Mouse (Mus musculus): ENCODE data around the gene Neurl1a.
A peak's percentile ranks its signal among the peaks of the same experiment; 100 is the strongest.
"Not testable (repeated sequence)": the region's sequence is repeated elsewhere in the genome, so short reads cannot be mapped to it uniquely, and the experiment has no call there.

Gene Neurl1a

DNA sequence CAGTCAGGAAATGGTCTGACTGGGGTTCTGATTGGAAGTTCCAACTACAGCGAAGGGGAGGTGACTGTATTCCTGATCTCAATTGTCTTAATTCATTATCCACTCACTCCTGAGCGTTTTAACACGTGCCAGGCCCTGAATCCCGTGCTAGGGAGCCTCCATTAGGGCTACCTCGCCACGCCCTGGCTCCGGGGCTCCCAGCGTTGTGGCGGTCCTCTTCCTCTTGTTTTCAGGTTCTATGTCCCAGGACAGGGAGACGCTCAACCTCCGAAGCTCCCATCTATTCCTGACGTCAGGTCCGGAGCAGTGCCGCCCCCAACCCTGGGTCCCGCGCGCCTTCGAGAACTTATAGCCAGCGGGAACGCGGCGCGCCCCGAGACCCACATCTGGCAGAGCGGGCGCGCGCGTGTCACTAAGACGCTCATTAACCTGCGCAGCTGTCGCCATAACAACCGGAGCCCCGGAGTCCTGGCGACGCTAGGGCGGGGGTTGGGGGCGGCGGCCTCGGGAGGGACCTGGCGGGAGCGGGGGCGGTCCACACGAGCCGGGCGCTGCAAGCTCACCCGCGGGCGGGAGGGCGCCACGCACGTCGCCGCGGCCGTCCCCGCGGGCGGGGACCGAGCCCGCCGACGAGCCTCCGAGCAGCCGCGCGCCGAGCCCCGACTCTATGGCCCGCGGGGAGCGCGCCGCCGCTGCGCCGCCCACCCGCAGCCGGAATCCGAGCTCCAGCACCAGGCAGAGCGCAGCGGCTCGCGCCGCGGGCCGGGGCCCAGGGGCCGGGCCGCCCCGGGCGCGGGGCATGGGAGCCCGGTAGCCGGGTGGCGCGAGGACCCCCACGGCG, at the start of gene Neurl1a:
Gene Neurl1a, plus strand, starts transcription at position 390 of the 841 bp plus-strand sequence.
- DNase-seq (ENCODE audit: low spot score) = no peak

- DNase-seq (ENCODE audit: low spot score) = no peak
These were observed 49.8 kb upstream of the Neurl1a start for GRCm38 (mm10) chr19:47128835-47129234.

DNA sequence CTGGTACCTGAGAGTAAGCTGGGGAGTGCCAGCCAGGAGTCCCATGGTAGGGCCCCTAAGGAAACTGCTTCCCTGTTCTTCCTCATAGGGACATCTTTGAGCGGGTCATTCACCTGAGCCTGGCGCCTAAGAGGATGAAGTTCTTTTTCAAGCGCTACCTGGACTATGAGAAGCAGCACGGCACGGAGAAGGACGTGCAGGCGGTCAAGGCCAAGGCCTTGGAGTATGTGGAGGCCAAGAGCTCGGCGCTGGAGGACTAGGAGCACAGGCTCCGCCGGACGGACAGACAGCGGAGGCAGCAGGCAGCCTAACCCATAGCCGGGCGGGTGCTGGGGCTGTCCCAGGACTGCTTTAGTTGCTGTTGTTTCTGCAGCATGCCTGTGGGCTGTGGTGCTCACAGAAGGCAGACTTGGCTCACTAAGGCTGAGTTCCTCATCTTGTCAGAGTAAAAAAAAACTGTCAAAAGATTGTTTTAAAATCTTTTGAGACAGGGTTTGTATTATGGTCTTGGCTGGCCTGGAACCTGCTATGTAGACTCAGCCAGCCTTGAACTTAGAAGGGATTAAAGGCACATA, 48.0 kb upstream of the Neurl1a start:
- no peak for DNase-seq (ENCODE audit: low spot score)

DNA sequence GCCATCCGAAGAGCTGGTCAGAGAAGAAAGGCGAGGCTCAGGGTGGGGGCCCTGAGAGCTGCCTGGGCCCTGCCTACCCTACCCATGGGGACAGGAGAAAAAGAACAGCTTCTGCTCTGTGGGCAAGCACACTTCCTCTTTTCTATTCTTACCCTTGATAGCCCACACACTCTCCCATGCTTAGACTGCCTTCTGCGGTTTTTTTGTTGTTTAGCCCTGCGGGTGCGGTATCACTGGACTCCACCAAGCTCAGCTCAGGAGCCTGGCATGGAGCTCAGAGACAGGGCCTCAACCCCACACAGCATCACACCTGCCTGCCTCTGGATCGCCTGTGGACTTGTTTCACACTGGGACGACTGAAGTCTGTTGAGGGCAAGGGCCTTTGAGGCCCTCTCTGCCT, 45.5 kb upstream of the Neurl1a start:
- no peak for DNase-seq (ENCODE audit: low spot score)

GRCm38 (mm10) chr19:47135568-47135967, 43.1 kb upstream of the Neurl1a start:
- DNase-seq (ENCODE audit: low spot score) = no peak

DNA sequence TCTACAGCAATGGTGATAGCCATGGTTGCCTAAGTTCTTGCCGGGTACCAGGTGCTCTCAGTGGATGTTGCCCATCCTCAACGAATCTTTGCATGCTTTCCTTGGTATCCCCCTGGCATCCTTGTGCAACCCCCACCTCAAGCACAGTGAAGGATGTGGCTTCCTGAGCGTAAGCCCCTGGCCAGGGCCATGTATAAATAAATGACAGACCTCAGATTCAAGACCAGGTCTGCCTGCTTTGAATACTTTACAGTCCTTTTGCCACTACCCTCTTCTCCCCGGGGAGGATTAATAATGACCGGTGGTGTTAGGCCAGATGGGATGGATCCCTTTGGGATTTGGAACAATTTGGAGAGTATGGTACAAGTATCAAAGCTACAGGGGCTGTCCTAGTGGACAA, 42.5 kb upstream of the Neurl1a start:
- DNase-seq (ENCODE audit: low spot score) = no peak

GRCm38 (mm10) chr19:47137051-47137581, 41.5 kb upstream of the Neurl1a start:
- peak; percentile 38 for DNase-seq (ENCODE audit: low spot score)

DNA sequence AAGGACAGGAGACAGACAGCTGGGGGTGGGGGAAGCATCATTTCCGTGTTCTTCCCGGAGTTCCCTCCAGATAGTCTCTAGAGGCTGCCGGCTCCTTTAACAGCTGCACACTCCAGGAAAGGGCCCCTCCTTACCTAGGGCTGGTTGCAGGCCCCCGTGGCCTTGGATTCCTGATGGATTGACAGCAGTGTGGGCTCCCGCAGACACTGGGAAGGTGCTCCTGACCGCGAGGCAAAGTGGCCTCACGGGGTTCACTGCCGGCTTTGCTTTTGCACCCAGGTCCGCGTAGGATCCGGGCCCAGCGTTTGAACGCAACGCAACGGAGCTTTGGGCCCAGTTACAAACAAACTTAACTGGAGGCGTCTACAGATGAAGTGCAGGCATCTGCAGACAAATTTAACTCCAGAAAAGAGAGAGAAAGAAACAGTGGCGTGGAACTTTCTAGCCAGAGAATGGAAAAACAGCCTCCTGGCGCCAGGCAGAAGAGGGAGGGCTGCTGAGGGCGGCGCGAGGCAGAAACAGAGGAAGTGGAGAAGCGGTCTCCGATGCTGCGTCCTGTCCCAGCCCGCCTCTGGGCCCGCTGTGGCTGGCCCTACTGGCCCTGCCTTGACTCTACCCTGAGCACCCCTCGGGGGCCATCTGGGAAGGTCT, 40.7 kb upstream of the Neurl1a start, which contains the start of gene Calhm2:
Gene Calhm2, minus strand, starts transcription at position 524 of the 651 bp plus-strand sequence.
- DNase-seq (ENCODE audit: low spot score) = no peak

GRCm38 (mm10) chr19:47139611-47140010, 39.0 kb upstream of the Neurl1a start:
- DNase-seq (ENCODE audit: low spot score) = not testable (repeated sequence)

DNA sequence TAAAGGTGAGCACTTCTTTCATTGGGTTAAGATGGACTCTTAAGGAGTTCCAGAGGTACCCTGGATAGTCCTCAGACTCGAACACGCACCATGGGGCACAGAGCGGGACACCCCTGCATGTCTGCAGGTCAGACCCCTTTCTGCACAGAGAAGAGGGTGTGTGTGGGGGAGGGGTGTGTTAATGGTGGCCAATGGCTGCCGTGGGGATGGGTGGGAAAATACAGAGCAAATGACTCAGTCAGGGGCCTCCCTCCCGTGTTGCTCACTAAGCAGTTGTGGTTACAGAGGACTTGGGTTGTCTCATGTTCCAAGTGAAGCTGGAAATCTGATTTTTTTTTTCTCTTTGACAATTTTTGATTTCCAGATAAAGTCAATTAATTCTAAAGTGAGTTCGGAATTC, 36.2 kb upstream of the Neurl1a start:
- DNase-seq (ENCODE audit: low spot score) = no peak

DNA sequence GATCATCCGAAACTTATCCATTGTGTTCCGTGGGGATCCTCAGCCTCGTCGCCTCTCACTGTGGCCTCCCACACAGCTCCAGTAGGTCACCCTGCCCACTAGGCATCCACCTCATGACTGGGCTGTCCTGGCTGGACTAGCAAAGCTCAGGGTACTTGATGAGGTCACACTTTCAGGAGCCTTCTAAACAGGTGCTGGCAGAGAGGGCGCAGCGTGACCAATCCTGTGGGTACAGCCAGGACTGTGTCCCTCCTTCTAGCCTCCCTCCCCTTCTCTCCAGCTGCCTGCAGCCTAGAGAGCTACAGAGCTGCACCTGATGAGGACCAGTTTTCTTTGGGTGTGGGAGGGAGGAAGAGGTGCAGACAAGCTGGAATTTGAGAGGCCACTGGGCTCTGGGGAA, 34.5 kb upstream of the Neurl1a start, which contains the start of gene Calhm1:
Gene Calhm1, minus strand, starts transcription at position 101 of the 400 bp plus-strand sequence.
- DNase-seq (ENCODE audit: low spot score) = no peak

DNA sequence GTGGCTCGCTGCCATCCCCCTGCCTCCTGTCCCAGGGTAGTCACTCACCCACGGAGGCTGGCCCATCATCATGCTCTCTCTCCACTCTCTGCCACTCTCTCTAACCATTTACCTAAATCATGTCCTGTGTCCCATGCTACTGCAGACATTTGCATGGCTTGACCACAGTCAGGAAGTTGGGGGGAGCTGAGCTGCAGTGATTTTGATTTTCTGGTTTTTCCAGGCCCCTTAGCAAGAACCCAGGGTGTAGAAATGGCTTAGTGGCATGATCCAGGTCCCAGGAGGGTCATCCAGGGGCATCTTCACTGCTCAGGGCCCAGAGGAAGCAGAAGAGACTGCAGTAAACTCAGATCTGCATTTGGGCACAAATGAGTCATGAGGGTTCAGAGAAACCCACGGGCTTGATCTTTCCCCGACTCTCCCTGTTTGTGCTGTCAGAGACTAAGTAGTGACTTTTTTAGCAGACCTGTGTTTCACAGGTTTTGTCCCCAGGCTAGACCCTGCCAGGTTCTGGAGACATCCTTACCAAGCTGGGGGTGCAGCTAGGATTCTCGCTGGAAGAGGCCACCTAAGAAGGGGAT, 30.3 kb upstream of the Neurl1a start:
- no peak for DNase-seq (ENCODE audit: low spot score)

DNA sequence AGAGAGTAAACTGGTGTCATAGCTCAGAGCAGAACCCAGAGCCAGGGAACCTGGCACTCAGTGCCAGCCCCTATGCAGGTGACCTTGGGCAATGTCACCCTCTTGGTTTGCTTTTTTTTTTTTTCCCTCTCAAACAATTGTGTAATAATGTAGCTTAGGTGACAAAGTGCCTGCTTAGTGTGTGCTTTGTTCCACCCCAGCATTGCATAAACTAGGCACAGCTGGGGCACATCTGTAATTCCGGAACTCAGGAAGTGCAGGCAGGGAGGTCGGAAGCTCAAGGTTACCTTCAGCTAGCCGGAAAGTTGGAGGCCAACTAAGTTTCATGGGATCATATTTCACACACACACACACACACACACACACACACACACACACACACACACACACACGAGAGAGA, 28.8 kb upstream of the Neurl1a start:
- DNase-seq (ENCODE audit: low spot score) = no peak

- no peak for DNase-seq (ENCODE audit: low spot score)
These were observed 27.1 kb upstream of the Neurl1a start for GRCm38 (mm10) chr19:47151332-47152061.

DNA sequence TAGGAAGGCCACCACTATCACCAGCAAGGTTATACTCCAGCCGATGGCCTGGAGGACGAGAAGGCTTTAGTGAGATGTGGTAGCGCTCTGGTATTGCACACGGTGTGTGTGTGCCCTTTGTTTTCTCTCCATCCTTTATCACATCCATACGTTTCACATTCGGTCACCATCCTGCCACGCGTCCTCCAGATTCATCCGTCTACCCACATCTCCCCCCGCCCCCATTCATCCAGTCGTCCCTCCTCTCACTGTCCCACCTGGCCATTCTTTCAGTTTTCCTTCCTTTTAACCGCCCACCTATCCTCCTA, 26.6 kb upstream of the Neurl1a start:
- no peak for DNase-seq (ENCODE audit: low spot score)

GRCm38 (mm10) chr19:47153767-47154166, 24.9 kb upstream of the Neurl1a start:
- DNase-seq (ENCODE audit: low spot score) = no peak

DNA sequence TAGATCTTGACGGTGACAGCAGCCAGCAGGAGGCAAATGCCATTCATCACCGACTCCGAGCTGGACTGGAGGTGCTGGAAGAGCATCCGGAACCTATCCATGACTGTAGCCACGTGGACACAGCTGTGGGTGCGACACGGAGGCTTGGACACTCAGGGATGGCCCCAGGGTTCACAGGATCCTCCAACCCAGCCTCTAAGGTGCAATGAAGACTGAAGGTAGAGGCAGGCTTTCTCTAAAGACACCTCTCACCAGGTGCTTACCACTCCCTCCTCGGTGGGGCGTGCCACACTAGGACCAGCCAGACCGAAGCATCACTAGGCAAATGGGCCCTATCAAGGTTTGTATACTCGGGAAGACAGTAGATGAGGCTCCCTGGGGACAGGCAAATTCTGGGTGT, 21.0 kb upstream of the Neurl1a start, which contains the start of gene Calhm3:
Gene Calhm3, minus strand, starts transcription at position 101 of the 400 bp plus-strand sequence.
- DNase-seq (ENCODE audit: low spot score) = no peak

GRCm38 (mm10) chr19:47161669-47162068, 17.0 kb upstream of the Neurl1a start:
- DNase-seq (ENCODE audit: low spot score) = no peak

GRCm38 (mm10) chr19:47163176-47163744, 15.4 kb upstream of the Neurl1a start:
- DNase-seq (ENCODE audit: low spot score) = no peak

GRCm38 (mm10) chr19:47166758-47167157, 11.9 kb upstream of the Neurl1a start:
- no peak for DNase-seq (ENCODE audit: low spot score)

DNA sequence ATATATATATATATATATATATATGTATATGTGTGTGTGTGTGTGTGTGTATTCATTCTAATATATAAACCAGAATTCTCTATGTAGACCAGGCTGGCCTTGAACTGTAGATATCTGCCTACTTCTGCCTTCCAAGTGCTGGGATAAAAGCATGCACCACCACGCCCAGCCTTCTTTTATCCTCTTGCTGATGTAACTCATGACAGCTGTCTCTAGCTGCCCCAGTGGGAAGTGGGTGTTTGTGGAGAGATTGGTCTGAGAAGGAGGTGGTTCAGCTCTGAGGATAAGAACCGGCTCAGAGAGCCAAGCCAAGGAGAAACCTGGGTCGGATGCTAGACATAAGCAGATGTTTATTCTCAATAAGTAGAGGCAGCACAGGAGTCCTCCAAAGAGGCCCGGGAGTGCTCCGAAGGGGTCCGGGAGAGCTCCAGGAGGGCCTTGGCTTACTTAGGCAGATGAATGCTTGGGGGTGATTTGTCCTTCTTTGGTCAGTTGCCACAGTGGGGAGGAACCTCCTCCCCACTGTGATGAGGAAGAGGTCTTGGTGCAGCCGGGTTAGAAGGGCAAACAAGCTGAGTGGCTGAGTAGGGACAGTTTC, 10.9 kb upstream of the Neurl1a start:
- no peak for DNase-seq (ENCODE audit: low spot score)
